Mouse (Mus musculus) bone marrow macrophage, adult 2 months (primary cell): ENCODE data around the gene Fuk. TPM values are rescaled to one million over a fixed set of nuclear protein-coding genes. Genes with fewer than 3 reads are reported as not detected.
A peak's percentile ranks its signal among the peaks of the same experiment; 100 is the strongest.

Experiments
- H3K27ac ChIP-seq: 2 replicates; pipeline ENCODE4 v1.5.1; 2012; ENCODE audit warnings: low read depth, low read length; ENCODE audit not compliant: insufficient read depth
- H3K4me1 ChIP-seq: 2 replicates; pipeline ENCODE4 v1.6.1; 2012; ENCODE audit warnings: low read length; ENCODE audit not compliant: control insufficient read depth, insufficient read depth
- H3K4me3 ChIP-seq: 2 replicates; pipeline ENCODE4 v1.5.1; 2012; ENCODE audit warnings: mild to moderate bottlenecking, low read length, moderate library complexity; ENCODE audit not compliant: insufficient read depth
- CTCF ChIP-seq: IDR thresholded peaks from 2 replicates; pipeline ENCODE4 v1.5.1; 2012; ENCODE audit warnings: low read depth, mild to moderate bottlenecking, low read length, moderate library complexity
- POLR2A ChIP-seq: IDR thresholded peaks from 2 replicates; pipeline ENCODE4 v1.6.1; 2012; ENCODE audit warnings: mild to moderate bottlenecking, low read depth, low read length, borderline replicate concordance
- polyA plus RNA-seq: library from polyadenylated mRNA; stranded (reverse); fragments of >200 nt; gene quantifications from 2 replicates; pipeline ENCODE4 v1.2.4, GENCODE M21; 2012; ENCODE audit not compliant: missing spikeins, insufficient read depth, insufficient read length

Fuk gene
- polyA plus RNA-seq = 4.8 and 6.2 TPM in 2 replicates

DNA sequence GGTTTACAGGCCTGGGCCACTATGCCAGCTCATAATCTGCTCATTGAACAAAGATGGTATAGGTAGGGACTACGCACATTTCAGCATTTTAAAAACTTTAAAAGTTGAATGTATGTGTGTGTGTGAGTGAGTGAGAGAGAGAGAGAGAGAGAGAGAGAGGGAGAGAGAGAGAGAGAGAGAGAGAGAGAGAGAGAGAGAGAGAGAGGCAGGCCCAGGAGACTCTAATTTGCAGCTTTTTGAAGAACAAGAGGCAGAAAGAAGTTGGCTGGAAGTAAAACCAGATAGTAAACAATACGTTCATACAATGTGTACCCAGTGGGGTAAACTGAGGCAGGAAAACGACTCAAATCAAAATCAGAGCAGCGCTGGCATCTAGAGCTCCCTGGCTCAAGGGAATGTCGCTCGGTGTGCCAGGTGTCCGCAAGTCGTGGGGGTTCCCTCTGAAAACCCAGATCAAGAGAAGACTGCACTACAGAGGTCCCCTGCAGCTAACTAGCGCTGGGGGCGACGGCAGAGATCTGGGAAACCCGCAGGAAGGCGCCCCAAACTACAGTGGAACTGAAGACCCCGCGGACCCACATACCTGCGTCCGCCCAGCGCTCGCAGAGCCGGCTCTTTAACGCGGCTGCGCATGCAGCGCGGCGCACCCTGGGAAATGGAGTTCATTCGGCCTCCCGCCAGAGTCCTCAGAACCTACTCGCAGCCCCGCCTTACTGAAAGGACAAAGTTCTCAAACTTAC lies at the start of gene Fuk:
TSS of gene Fuk (minus strand) at position 650 of the 740 bp plus-strand sequence.
- Histone ChIP-seq H3K4me1 (no peaks in the 10 kb centered on the region), H3K27ac (no peak within 1 kb of the TSS), H3K4me3 (peak within 1 kb of the TSS; percentile 95)
- no peak for TF ChIP-seq CTCF
- TF ChIP-seq POLR2A = no peak

DNA sequence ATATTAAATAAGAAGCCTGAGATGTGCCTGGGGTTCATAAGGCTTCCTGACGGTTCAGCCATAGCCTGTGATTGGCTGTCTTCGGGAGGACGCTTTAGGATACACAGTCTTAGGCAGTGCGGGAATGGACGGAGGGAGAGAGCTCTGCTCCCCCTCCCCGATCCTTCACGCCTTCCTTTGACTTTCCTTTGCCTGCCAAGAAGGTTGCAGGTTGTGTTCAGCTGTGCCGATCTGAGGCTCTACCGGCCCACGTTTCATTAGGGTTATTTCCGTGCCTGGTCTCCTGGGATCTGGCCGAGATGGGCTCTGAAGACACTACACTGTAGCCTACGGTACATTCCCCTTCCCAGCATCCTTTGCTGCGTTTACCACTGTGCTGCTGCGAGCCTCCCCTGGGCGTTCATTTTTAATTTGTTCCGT lies 47.8 kb upstream of the Fuk start:
- TF ChIP-seq POLR2A = no peak
- no peak for TF ChIP-seq CTCF
- Histone ChIP-seq H3K27ac (no peak overlapping the region), H3K4me3 (no peak overlapping the region), H3K4me1 (peaks cover 8% of the 10 kb centered on the region)

DNA sequence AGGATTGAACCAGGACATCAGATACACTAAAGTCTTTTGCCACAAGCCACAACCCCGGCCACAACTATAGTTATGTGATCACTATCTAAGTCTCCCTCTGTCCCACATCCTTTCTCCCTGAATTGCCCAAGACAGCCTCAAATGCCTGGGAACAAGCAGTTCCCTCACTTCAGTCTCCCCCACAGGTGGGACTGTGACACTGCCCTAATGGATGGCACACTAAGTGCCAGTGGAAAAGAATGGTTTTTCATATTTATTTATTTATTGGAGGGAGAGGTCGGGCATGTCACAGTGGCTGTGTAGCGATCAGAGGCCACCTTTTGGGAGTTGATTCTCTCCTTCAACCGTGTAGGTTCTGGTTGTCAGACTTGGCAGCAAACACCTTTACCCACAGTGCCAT lies 43.4 kb upstream of the Fuk start:
- Histone ChIP-seq H3K4me1 (peaks cover 17% of the 10 kb centered on the region), H3K27ac (no peak overlapping the region), H3K4me3 (no peak overlapping the region)
- TF ChIP-seq POLR2A (no peak), CTCF (no peak)

DNA sequence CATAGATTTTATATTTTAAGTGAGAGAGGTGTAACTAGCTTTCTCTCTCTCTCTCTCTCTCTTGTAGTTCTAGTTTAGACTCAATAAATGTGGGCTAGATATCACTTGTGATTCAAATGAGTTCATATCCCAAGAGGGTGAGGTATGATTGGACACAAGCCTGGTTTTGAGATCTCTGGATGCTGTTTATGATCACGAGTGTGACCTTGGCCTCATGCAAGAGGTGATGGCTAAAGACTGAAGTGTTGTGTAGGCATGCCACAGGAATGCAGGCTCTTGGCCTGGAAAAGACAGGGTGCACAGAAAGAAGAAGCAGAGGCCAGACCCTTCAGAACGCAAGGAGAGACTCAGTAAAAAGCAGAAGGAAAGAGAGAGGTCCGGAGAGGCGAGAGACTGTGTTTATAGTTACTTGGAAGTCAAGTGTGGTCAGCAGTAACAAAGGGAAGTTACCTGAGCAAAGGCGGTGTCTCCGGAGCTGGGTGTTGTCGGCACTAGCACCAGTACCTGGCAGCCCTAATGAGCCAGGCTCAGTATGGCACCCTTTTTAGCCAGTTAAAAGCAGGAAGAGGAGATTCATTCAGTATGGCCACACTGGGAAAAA lies 42.1 kb upstream of the Fuk start:
- no peak overlapping the region for H3K4me3 ChIP-seq
- peaks cover 16% of the 10 kb centered on the region for H3K4me1 ChIP-seq
- TF ChIP-seq POLR2A (no peak), CTCF (no peak)
- H3K27ac ChIP-seq = no peak overlapping the region

DNA sequence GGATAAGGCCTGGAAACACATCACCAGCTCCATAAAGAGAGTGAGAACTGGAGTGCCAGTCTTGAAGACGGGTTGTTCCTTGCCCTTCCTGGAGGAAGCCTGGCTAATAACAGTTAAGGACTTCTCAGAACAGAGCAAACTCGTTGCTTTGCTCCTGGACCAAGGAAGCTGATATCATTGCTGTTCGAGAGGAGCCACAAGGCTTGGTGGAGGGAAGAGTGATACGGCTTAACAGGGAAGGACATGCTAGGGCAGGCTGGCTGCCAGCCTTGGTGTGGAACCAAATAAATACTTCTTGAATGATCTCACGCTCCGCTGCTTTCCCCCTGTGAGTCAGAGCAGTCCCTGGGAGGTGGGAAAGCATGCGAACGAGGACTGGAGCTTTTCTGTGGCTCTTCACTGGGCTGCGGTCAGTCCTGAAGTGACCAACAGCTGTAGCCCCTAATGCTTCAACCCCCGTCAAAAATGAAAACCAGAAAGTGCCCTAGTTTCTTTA lies 39.2 kb upstream of the Fuk start:
- Histone ChIP-seq H3K4me1 (peaks cover 23% of the 10 kb centered on the region), H3K4me3 (no peak overlapping the region), H3K27ac (no peak overlapping the region)
- TF ChIP-seq CTCF (no peak), POLR2A (no peak)

DNA sequence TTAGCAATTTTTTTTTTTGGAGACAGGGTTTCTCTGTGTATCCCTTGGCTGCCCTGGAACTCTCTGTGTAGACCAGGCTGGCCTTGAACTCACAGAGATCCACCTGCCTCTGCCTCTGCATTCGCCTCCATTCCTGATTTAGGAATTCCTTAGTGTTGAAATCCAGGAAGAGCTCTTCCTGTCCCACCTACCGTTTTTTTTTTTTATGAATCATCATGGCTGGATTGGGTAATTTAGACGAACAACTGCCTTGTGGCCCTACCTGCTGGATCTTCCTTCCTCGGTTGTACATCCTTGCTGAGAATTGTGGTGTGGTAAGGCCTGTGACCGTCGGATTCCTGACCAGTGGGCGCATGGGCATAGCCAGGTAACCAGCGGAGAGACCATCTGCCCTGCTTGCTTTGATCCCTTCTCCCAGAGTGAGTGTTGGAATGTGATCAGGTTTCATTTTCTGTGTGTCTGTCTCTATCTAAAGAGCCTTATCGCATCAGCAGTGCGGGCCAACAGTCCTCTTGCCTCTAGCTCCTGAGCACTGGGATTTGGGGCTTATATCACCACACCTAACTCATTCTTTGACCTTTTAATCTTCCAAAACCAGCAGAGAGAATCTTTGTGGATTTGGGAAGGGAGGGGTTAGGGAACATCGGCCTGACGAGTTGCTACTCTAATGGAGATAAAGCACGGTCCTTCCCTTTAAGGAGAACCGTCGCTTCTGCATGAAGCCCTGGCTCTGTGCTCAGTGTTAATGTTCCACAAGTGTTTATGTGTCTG lies 38.6 kb upstream of the Fuk start:
- Histone ChIP-seq H3K27ac (no peak overlapping the region), H3K4me3 (no peak overlapping the region), H3K4me1 (peaks cover 23% of the 10 kb centered on the region)
- no peak for TF ChIP-seq POLR2A
- no peak for TF ChIP-seq CTCF

DNA sequence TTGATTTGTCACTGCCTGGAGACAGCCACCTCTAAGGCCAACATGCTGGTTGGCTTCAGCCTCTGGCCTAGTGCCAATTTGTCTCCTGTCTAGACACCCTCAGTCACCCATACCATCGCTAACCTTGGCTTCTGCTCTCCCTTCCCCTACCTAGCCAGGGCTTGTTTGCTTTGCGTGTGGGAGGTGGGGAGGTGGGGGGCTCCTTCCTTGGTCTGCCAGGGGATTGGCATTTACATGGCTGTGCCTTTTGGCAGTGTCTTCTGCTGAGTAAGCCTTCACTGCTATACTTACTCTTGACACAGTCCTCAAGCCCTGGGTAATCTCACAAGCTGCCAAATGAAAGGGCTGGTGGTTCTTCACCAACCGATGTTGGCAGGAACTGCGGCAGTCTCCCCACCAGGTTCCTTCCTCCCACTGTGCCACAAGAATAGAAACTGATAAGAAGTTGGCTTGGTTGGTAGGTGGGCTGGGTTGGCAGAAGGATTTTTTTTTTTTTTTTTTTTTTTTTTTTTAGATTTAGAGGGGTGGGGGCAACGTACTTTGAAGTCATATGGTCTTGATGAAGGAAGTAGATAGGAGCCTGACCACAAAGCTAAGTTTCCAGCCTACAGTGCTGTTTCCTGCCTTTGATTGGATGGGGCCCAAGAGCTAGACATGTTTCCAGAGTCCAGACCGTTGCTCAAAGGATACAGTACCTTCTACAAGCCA lies 36.7 kb upstream of the Fuk start:
- TF ChIP-seq POLR2A (no peak), CTCF (no peak)
- Histone ChIP-seq H3K4me1 (peaks cover 17% of the 10 kb centered on the region), H3K4me3 (no peak overlapping the region), H3K27ac (no peak overlapping the region)

DNA sequence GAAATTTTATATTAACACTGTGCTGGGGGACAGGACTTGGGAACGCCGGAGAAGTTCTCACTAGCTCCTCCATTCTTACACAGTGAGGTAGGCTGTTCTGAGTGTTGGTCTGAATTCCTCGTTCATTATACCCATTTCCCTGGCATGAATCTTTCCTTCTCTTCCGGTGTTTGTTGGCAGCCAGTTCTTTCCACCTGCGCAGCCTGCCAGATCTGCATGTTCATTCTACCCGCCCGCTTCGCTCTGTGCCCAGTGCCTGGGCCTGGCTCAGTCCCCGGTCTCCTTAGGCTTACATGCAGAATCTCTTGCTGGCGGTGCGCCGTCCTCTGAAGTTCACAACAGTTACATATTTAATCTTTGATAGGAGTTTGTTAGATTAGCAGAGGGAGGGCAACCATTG lies 33.9 kb upstream of the Fuk start:
- H3K4me1 ChIP-seq = peaks cover 17% of the 10 kb centered on the region
- no peak overlapping the region for H3K27ac ChIP-seq
- H3K4me3 ChIP-seq = no peak overlapping the region
- TF ChIP-seq POLR2A (no peak), CTCF (no peak)

DNA sequence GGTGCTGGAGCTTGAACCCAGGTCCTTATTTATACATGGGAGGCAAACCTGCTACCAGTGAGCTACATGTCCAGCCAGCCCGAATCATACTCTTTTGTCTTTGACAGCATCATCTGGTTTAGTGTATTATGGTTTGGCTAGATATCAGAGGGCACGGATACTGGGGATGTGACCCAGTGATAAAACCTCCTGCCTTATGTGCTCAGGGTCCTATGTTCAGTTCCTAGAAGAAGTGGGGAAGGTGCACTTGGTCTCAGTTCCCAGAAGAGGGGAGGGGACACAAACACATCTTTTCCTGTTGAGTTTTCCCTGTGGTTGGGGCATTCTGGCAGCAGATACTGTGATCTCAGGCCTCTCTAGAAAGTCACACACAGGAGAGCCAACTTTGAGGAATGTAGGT lies 31.0 kb upstream of the Fuk start:
- no peak for TF ChIP-seq CTCF
- TF ChIP-seq POLR2A = no peak
- no peak overlapping the region for H3K4me3 ChIP-seq
- H3K27ac ChIP-seq = no peak overlapping the region
- H3K4me1 ChIP-seq = no peaks in the 10 kb centered on the region
